Mouse (Mus musculus) kidney, adult 2 months (tissue): ENCODE data around the gene Sox1.

Experiments
- CTCF ChIP-seq: fragments of 200-500 bp; conservative IDR thresholded peaks from 2 replicates; pipeline ENCODE4 v1.5.1; 2011; ENCODE audit warnings: low read depth, mild to moderate bottlenecking, control low read depth, low read length, moderate library complexity, mixed read lengths; ENCODE audit not compliant: insufficient read depth, insufficient read length
- POLR2A ChIP-seq: fragments of 200-500 bp; IDR thresholded peaks from one replicate; pipeline ENCODE4 v1.6.1; 2011; ENCODE audit warnings: low read depth, low read length, control low read depth

DNA sequence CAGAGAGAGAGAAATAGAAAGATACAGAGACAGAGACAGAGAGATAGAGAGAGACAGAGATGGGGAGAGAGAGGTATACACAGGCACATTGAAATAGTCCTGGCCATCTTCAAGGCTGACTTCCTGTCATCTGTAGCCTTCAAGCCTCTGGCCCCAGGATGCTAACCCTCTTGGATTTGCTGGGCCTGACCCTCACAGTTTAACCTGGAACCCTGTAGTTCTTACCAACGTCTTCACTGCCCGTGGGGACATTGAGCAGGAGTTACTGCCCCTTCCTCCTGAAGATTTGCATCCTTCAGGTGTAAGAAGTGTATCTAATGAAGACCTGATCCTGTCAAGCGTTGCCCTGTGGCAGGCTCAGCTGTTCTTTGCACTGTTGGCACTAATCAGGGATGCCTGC lies 14.0 kb upstream of the Sox1 start:
- no peak for TF ChIP-seq POLR2A
- no peak for TF ChIP-seq CTCF
